Mouse (Mus musculus): ENCODE data around the gene Gm17677.

Gene Gm17677

GRCm38 (mm10) chr9:35740749-35741148 is at the start of gene Gm17677:
Gene Gm17677 (plus strand): TSS chr9:35741049.
- DNase-seq (ENCODE audit: low read depth) = no peak

GRCm38 (mm10) chr9:35691924-35692323 is 48.9 kb upstream of the Gm17677 start:
- DNase-seq (ENCODE audit: low read depth) = no peak

- DNase-seq (ENCODE audit: low read depth) = peak; percentile 39
Measured at GRCm38 (mm10) chr9:35707265-35707664, 33.6 kb upstream of the Gm17677 start.

- DNase-seq (ENCODE audit: low read depth) = no peak
Measured at GRCm38 (mm10) chr9:35756843-35757242, 16.0 kb downstream of the Gm17677 start.

GRCm38 (mm10) chr9:35778009-35778408 is 37.2 kb downstream of the Gm17677 start, which contains the start of gene Gm17727:
Gene Gm17727 (minus strand): TSS chr9:35778109.
- no peak for DNase-seq (ENCODE audit: low read depth)

- no peak for DNase-seq (ENCODE audit: low read depth)
Measured at GRCm38 (mm10) chr9:35790001-35790400, 49.2 kb downstream of the Gm17677 start, which contains the start of the genes Gm27235 and D730048I06Rik. Gene Gm27235 (minus strand): TSS chr9:35790101. Gene D730048I06Rik (minus strand): TSS chr9:35790112.

All from NIH3T3 (cell line).